Mouse (Mus musculus): Measurements from ENCODE around the gene Gimap1. TPM values are rescaled to one million over a fixed set of nuclear protein-coding genes. Genes with fewer than 3 reads are reported as not detected.

Gimap1 gene
- 3.0 and 3.3 TPM in 2 replicates for polyA plus RNA-seq (2016; fragmentation: Nextera tagmentation; extraction: Ambion mirVana)

DNA sequence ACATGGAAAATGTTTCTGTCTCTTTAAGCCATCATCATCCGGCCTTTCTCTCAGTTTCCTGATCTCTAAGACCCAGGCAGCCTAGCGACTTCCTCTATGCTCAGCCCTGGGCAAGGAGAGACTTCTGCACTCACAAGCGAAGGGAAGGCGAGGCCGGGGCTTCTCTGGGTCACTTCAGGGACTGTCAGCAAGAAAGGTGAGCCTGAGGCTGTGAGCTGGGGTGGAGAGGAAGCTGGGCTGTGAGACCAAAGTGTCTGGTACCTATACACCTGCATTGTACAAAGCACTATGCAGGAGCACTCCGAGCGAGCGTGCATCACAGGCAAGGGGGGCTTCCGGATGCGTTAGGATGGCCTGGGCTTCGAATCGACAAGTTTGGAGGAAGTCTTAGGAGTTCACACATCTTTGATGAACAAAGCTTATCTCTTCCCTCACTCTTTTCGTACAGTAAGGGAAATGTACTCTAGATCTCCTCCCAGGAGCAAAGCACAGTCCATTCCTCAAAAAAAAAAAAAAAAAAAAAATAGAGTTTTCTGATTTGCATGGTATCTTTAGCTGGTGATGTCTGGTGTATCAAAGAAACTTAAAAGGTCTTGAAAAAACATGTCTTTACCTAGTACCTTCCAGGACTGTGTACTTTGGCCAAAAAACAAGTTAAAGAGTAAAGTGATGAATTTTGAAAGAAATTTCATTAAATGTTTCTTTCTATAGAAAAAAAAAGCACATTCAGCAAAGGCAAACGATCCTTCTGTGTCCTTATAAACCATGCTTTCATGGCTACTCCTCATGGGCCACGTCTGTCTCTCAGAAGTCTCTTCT, at the start of gene Gimap1:
Gene Gimap1 (plus strand): TSS at position 94 of the 819 bp plus-strand sequence.
- ATAC-seq (ENCODE audit: low FRiP score): no peak
- no peak within 1 kb of the TSS for H3K4me3 ChIP-seq (replicated peaks)
- H3K27me3 ChIP-seq: peaks cover 34% of the 10 kb centered on the region
- no peaks in the 10 kb centered on the region for H3K9me3 ChIP-seq
- no peak within 1 kb of the TSS for H3K4me2 ChIP-seq
- no peak within 1 kb of the TSS for H3K9ac ChIP-seq
- WGBS: 80% methylated on average over 15 of the region's 15 CpGs
- H3K36me3 ChIP-seq (replicated peaks): no peaks in the 10 kb centered on the region
- H3K4me1 ChIP-seq: peaks cover 10% of the 10 kb centered on the region
- no peak within 1 kb of the TSS for H3K27ac ChIP-seq

DNA sequence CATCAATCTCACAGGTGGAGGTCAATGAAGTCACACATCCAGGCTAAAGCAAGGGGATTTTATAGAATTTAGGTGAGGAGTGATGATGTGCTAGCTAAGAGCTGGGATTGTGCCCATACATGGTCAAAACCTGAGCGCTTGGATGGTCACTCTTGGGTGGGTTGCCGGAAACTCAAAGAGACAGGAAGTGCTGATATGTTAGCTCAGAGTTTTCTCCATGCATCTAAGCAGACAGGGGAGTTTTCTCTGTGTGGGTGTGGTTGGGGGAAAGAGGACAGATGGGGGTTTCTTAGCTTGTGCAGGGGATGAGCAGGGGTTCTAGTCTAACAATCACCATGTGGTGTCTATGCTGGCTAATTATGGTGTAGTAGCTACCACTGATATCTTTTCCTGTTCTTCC, 49.5 kb upstream of the Gimap1 start:
- Histone ChIP-seq H3K36me3 (replicated peaks) (no peaks in the 10 kb centered on the region), H3K9ac (no peak overlapping the region), H3K4me1 (no peaks in the 10 kb centered on the region), H3K4me3 (replicated peaks) (no peak overlapping the region), H3K27me3 (no peaks in the 10 kb centered on the region), H3K4me2 (no peak overlapping the region), H3K27ac (no peak overlapping the region), H3K9me3 (no peaks in the 10 kb centered on the region)
- no peak for ATAC-seq (ENCODE audit: low FRiP score)
- 86% methylated on average over 2 of the region's 2 CpGs for WGBS

DNA sequence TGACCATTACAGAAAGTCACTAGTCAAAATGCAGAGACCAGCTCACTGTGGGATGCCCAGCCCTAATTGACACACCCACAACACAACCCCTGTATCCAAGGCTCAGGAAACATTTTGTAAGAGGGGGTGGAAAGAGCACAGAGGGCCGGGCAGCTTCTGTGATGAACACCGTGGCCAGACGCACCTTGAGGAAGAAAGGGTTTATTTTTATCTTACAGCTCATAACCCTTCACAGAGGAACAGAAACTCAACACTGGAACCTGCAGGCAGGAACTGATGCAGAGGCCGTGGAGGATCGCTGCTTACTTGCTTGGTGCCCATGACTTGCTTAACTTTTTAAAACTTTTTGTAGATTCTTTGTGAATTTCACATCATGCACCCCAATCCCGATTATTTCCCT, 45.9 kb upstream of the Gimap1 start:
- H3K4me1 ChIP-seq: no peaks in the 10 kb centered on the region
- H3K4me3 ChIP-seq (replicated peaks): no peak overlapping the region
- 94% methylated on average over 6 of the region's 6 CpGs for WGBS
- no peak for ATAC-seq (ENCODE audit: low FRiP score)
- H3K4me2 ChIP-seq: no peak overlapping the region
- H3K9me3 ChIP-seq: no peaks in the 10 kb centered on the region
- no peak overlapping the region for H3K27ac ChIP-seq
- H3K27me3 ChIP-seq: no peaks in the 10 kb centered on the region
- no peaks in the 10 kb centered on the region for H3K36me3 ChIP-seq (replicated peaks)
- H3K9ac ChIP-seq: no peak overlapping the region

DNA sequence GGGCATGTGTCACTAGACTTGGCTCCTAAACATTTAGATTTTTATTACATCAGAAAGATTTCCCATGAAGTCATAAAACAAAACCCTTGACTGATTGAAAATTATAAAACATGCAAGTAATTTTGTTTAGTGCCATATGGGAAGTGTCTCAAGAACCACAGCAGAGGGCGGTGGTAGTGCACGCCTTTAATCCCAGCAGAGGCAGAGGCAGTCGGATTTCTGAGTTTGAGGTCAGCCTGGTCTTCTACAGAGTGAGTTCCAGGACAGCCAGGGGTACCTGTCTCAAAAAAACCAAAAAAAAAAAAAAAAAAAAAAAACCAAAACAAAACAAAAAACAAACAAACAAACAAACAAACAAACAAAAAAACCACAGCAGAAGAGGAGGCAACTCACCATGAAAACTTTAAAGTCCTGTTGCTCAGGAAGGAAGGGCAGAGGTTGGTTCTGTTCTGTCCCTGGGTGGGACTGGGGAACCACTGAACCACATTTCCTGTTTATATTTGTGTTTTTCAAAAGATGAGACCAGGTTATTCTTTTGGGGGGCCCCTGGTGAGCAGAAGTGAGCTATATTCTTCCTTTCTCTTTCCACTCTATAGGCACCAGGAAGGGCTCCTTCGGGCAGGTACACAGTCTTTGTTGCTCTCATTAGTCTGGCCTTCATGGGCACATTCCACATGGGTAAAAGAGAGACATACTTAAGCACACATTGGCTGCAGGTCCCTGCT, 41.9 kb upstream of the Gimap1 start:
- Histone ChIP-seq H3K36me3 (replicated peaks) (no peaks in the 10 kb centered on the region), H3K4me1 (no peaks in the 10 kb centered on the region), H3K9me3 (no peaks in the 10 kb centered on the region), H3K27me3 (no peaks in the 10 kb centered on the region), H3K4me2 (no peak overlapping the region), H3K9ac (no peak overlapping the region), H3K4me3 (replicated peaks) (no peak overlapping the region), H3K27ac (no peak overlapping the region)
- ATAC-seq (ENCODE audit: low FRiP score): no peak
- WGBS: 75% methylated on average over 4 of the region's 4 CpGs

DNA sequence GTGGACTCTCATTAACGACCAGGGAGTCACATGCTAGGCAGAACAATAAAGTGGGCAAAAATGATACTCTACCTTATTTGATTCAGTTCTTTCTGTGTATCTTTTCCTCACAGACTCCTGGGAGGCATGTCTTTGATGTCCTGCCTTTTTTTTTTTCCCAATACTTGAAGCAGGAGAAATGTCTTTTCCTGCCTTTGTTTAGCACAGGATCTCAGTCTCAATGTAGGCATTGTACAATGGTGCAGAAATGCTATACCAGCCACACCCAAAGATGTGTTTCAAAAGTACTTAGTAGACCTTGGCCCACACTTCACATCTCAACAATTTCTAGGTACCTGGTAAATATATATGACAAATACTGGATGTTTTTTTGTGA, 41.3 kb upstream of the Gimap1 start:
- Histone ChIP-seq H3K4me3 (replicated peaks) (no peak overlapping the region), H3K9me3 (no peaks in the 10 kb centered on the region), H3K27me3 (no peaks in the 10 kb centered on the region), H3K4me2 (no peak overlapping the region), H3K4me1 (no peaks in the 10 kb centered on the region), H3K36me3 (replicated peaks) (no peaks in the 10 kb centered on the region), H3K9ac (no peak overlapping the region), H3K27ac (no peak overlapping the region)
- 27% methylated on average over 1 of the region's 1 CpGs for WGBS
- ATAC-seq (ENCODE audit: low FRiP score): no peak

DNA sequence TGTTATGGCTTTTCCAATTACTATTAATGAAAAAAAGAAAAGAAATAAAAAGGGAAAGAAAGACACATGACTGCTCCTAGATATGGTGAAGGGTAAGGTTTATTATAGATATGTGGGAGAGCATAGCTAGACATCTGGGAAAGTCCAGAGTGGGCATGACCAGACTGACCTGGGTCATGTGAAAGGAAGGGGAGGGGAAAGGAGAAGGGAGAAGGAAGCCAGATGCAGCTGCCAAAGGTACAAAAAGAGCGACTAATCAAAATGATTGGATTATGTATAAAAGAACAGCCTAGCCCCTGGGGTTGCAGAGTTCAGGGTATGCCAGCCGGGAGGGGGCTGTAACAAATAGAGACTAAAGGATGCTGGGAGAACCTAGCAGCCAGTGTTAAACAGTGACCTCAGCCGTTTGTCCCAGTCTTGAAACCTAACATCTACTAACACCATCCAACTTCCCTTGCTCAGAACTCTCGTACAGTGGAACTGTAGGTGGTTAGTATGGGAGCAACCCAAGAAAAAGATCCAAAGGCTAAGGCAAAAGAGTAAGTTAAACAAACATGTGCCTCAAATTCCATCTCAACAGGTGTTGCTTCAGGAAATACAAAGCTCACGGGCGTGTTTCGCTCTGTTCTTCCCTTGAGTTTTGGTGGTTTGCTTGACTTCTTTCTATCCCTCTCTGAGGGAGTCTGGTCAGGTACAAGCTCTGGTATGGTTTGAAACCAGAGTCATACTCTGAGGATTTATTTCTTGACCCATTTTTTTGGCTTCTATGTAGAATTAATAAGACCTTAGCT, 40.6 kb upstream of the Gimap1 start:
- no peak overlapping the region for H3K4me2 ChIP-seq
- no peak overlapping the region for H3K9ac ChIP-seq
- no peak for ATAC-seq (ENCODE audit: low FRiP score)
- no peaks in the 10 kb centered on the region for H3K9me3 ChIP-seq
- H3K4me1 ChIP-seq: no peaks in the 10 kb centered on the region
- WGBS: 74% methylated on average over 7 of the region's 7 CpGs
- H3K27me3 ChIP-seq: no peaks in the 10 kb centered on the region
- H3K36me3 ChIP-seq (replicated peaks): no peaks in the 10 kb centered on the region
- no peak overlapping the region for H3K4me3 ChIP-seq (replicated peaks)
- no peak overlapping the region for H3K27ac ChIP-seq

DNA sequence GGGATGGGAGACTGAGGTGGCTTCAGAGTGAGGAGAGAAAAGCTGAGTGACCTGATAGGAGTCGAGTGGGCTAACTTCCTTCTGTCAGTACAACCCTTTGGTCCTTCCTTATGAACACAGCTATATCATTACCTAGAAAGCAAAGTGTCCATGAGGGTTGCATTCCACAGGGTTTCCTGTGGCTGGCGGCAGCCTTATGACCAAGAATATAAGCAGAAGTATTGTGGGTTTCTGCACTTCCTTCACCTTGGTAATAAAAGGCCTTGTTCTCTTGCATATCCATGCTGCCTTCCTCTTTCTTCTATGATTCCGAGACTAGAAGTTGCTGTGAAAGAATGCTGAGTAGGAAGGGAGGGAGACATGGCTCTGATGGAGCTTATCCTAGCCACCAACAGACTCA, 40.0 kb upstream of the Gimap1 start:
- WGBS: 84% methylated on average over 3 of the region's 3 CpGs
- Histone ChIP-seq H3K9me3 (no peaks in the 10 kb centered on the region), H3K4me1 (no peaks in the 10 kb centered on the region), H3K4me2 (no peak overlapping the region), H3K27ac (no peak overlapping the region), H3K27me3 (no peaks in the 10 kb centered on the region), H3K9ac (no peak overlapping the region), H3K36me3 (replicated peaks) (no peaks in the 10 kb centered on the region), H3K4me3 (replicated peaks) (no peak overlapping the region)
- ATAC-seq (ENCODE audit: low FRiP score): no peak

DNA sequence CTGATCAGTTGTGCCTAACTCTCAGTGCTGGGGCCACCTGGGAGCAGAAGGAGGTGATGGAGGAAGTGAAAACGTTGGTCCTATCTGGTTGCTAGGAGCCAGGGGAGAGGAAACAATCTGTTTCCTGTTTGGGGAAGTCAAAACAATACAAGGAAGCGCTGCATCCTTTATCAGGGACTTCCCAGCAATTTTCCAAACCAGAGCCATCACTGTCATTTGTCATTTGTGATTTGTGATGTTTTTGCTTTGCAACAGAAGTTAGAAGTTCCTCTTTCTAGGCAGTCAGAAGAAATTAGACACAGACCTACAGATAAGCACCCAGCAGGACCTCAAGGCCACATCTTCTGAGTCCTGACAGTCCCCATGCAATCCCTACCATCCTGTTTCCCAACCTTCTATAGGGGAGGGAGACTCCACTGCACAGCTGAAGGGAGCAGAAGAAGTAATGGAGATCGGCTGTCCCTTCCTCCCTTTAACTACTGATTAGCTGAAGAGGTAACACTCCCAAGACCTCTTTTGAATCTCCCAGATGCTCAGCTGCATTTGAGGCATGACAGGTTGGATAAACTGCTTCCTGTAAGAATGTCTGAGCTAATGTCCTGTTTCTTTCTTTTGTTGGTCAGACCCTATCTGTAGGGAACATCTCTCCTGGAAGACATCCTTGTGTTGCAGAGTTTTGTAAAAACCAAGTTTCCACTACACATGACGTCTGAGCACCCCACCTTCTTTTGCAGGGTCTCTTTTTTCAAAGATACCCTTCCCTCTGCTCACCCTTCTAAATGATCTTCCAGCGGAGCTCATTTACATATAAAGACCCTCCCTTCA, 38.4 kb upstream of the Gimap1 start:
- no peak for ATAC-seq (ENCODE audit: low FRiP score)
- Histone ChIP-seq H3K27ac (no peak overlapping the region), H3K9me3 (no peaks in the 10 kb centered on the region), H3K4me2 (no peak overlapping the region), H3K4me3 (replicated peaks) (no peak overlapping the region), H3K27me3 (no peaks in the 10 kb centered on the region), H3K4me1 (no peaks in the 10 kb centered on the region), H3K36me3 (replicated peaks) (no peaks in the 10 kb centered on the region), H3K9ac (no peak overlapping the region)
- 64% methylated on average over 5 of the region's 5 CpGs for WGBS

DNA sequence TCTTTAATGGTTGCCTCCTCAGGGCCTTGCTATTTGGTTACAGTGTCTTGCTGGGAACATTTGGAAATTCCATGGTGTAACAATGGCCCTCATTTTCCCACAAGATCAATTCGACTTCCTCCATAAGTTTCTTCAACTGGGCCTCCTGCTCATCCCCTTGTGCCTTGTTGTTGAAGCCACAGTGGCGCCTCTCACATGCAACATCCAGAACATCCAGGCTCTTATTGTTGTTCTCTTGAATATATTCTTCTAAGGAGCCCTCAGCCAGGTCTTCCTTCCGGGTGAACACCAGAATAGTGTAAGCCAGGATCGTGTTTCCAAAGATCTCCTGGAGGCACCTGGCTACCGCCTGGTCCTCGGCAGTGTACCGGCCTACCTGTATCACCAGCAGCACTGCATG, 36.7 kb upstream of the Gimap1 start:
- Histone ChIP-seq H3K4me2 (no peak overlapping the region), H3K9ac (no peak overlapping the region), H3K4me1 (no peaks in the 10 kb centered on the region), H3K36me3 (replicated peaks) (no peaks in the 10 kb centered on the region), H3K27ac (no peak overlapping the region), H3K27me3 (no peaks in the 10 kb centered on the region), H3K4me3 (replicated peaks) (no peak overlapping the region), H3K9me3 (no peaks in the 10 kb centered on the region)
- no peak for ATAC-seq (ENCODE audit: low FRiP score)
- WGBS: 86% methylated on average over 7 of the region's 7 CpGs

DNA sequence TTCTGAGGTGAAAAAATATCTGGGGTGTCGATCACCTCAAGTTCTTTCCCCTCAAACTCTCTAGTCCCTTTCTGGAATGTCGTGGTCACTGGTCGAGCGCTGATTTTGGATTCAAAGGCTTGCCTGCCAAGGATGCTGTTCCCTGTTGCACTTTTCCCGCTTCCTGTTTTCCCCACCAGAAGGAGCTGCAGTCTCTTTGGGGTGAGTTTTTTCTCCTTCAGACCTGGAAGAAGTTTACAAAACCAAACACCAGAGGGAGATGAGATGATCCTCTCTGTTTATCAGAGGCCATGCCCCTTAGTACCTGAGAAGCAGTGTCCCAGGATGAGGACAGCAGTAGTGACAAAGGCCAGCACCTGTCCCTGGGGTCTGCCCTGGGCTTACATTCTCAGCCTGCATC, 36.3 kb upstream of the Gimap1 start:
- H3K36me3 ChIP-seq (replicated peaks): no peaks in the 10 kb centered on the region
- 75% methylated on average over 5 of the region's 5 CpGs for WGBS
- no peaks in the 10 kb centered on the region for H3K4me1 ChIP-seq
- H3K9me3 ChIP-seq: no peaks in the 10 kb centered on the region
- no peak overlapping the region for H3K27ac ChIP-seq
- H3K4me3 ChIP-seq (replicated peaks): no peak overlapping the region
- ATAC-seq (ENCODE audit: low FRiP score): no peak
- no peak overlapping the region for H3K4me2 ChIP-seq
- no peaks in the 10 kb centered on the region for H3K27me3 ChIP-seq
- H3K9ac ChIP-seq: no peak overlapping the region

DNA sequence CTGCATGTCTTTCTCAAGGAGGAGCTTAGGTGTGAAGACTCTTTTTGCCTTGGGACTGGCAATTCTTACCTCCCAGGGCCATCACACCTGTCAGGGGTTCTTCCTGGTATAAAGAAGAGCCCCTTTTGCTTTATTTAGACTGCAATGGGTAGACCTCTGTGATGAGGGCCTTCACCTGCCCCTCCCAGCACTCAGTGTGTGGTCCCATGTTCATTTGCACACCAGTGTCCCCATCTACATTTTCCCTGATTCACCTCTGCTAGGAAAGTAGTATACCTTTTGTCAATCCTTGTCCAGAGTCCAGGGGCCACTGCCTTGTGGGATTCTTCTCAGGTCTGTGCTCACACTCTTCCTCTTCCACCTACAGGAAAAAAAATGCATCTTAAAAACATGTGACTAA, 34.7 kb upstream of the Gimap1 start:
- no peaks in the 10 kb centered on the region for H3K9me3 ChIP-seq
- ATAC-seq (ENCODE audit: low FRiP score): no peak
- no peak overlapping the region for H3K9ac ChIP-seq
- H3K27ac ChIP-seq: no peak overlapping the region
- no peaks in the 10 kb centered on the region for H3K27me3 ChIP-seq
- H3K4me3 ChIP-seq (replicated peaks): no peak overlapping the region
- H3K36me3 ChIP-seq (replicated peaks): no peaks in the 10 kb centered on the region
- no peak overlapping the region for H3K4me2 ChIP-seq
- no peaks in the 10 kb centered on the region for H3K4me1 ChIP-seq

DNA sequence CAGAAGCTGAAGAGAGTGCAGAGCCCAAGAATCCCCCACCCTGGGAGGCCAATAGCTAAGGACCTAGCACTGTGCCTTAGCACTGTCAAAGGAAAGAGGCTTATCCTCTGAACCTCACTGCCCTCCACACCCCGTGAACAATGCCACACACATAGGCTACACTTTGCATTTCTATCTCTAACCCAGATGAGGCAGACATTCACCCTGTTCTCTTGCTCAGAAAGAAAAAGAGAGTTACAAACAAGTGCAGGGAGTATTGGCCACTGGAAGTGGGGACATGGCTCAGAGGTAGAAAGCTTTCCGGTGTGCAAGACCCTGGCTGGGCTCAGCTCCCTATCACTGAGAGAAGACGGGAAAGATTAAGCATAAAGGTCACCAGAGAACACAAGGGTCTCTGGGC, 32.7 kb upstream of the Gimap1 start:
- Histone ChIP-seq H3K27ac (no peak overlapping the region), H3K36me3 (replicated peaks) (no peaks in the 10 kb centered on the region), H3K4me3 (replicated peaks) (no peak overlapping the region), H3K27me3 (no peaks in the 10 kb centered on the region), H3K9me3 (no peaks in the 10 kb centered on the region), H3K4me1 (no peaks in the 10 kb centered on the region), H3K9ac (no peak overlapping the region), H3K4me2 (no peak overlapping the region)
- 57% methylated on average over 3 of the region's 3 CpGs for WGBS
- ATAC-seq (ENCODE audit: low FRiP score): no peak
